Mouse (Mus musculus): Measurements from ENCODE around the gene Cebpzos. TPM values are rescaled to one million over a fixed set of nuclear protein-coding genes. Genes with fewer than 3 reads are reported as not detected.

The Cebpzos gene
- total RNA-seq, 2 experiments from 2014 or later, result 27.7 to 33.4 TPM

DNA sequence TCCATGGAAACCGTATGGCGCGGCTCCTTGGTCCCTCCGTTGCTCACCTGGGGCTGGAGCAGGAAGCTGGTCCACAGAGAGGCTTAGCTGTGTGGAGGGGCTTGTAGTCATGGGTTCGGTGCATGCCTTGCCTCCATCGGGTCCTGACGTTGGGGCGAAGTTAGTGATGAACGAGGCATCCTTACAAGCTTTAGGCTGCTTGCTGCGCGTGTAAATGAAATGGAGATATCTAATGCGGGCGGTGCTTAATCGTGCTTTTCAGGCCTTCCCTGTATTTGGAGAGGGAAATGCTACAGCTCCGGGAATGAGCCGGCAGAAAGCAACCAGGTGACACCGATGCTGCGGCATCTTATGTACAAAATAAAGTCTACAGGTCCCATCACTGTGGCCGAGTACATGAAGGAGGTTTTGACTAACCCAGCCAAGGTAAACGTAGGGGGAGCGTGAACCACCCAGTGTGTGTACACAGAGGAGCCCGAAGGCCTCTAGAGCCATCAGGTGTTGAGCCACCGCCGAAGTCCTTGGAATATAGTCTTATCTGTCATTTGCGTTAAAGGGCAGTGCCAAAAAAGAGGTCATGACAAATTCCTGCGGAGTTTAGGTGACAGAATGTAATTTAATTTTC is 21.0 kb downstream of the Cebpzos start:
- DNase-seq (ENCODE audit: low spot score in 2 of 2), result no peak

DNA sequence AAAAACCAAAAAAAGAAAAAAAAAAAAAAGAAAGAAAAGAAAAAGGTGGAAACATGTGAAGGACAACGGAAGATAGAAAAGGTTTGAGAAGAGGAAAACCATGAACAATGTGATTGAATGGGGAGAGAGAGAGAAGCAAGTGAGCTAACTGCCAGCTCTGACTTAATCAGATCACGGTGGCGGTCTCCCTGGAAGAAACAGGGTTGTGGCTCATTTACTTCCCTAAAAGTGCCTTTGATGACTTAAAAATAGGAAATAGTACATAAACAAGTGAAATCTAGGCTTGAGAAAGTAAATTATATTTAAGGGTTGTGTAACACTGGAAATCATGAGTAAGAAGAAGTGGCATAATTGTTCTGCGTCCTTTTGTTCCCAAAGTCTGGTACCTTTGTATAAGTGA is 22.6 kb downstream of the Cebpzos start:
- no peak for DNase-seq (ENCODE audit: low spot score in 2 of 2)

DNA sequence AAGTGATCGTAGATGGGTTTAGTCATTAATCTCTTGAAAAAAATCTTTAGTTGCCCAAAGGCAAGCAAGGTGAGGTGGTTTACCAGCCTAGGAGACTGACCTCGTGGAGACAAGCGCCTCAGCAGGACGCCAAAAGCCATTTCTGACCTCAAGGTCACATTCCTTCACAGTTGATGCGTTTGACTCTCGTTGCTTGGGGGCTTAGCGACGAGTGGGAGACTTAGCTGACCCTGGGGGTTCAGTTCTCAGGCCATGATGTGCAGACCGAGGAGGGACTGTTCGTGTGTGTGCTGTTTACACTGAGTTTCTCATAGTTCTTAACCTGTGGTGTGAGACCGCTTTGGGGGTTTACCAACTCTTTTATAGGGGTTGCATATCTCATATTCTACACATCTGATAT is 26.3 kb downstream of the Cebpzos start:
- no peak for DNase-seq (ENCODE audit: low spot score in 2 of 2)

DNA sequence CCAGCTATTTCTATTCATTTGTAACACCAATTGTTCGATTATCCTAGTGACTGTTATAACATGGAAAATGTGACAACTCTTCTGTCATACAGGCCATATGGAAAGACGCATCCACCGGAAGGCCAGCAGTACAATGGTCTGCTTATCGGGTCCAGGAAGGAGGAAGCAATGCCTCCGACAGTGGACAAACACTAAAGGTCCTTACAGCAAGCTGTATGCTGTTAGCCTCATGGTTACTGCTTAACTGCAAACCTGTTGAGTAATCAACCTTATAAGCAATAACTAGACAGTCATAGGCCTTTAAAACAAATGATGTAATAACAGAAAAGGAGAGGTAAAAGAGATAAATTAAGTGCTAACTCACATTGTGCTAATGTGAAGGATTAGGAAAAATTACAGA is 34.9 kb downstream of the Cebpzos start:
- no peak for DNase-seq (ENCODE audit: low spot score in 2 of 2)

DNA sequence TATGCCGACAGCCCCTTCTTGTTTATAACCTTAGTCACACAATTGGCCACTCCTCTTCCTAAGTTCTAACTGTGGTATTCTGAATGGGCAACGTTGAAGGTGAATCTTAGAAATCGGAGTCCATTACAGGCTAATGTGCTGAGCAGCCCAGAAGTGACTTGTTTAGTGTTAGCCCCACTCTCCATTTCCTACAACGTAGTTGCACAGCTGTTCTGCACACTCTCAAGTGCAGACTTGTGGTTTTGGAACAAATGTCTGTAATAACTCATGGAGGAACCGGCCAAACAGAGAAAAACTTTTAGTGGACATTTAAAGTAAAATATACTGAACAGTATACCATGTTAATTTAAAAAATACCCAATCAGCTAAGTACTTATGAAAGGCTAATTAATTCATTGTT is 35.8 kb downstream of the Cebpzos start:
- DNase-seq (ENCODE audit: low spot score in 2 of 2), result no peak

DNA sequence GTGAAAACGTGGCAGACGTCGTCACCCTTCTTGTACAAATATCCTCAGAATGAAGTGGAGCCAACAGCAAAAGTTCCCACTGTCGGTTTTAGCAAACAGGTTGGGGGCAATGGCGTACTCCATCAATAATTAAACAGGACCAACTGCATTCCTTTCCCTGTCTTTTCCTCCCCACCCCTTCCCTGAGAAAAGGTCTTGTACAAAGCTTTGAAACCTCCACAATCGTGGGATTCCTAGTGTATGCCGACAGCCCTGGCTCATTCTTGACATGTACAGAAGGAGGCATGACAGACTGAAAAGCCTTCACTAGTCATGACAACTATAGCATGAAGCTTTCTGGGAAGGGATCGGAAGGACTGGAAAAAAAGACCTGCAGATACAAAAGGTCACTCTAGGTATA is 36.9 kb downstream of the Cebpzos start:
- DNase-seq (ENCODE audit: low spot score in 2 of 2), result no peak

DNA sequence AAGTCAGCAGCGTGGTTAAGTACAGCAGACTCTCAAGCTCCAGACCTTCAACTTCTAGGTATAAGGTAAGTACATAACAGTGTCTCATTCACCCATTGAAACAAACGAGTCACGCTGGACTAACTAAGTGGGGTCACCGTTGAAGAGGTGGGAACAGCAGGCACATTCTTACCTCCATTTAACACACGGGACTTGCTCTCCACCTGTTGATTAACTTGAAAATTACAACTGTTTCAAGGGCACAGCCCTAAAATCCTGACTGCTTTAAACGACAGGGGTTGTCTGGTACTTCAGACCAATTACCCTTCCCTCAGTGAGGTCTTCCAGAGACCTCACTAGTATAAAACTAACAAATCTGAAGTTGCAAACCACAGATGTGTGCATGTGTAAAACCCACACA is 43.2 kb downstream of the Cebpzos start:
- DNase-seq (ENCODE audit: low spot score in 2 of 2), result no peak

DNA sequence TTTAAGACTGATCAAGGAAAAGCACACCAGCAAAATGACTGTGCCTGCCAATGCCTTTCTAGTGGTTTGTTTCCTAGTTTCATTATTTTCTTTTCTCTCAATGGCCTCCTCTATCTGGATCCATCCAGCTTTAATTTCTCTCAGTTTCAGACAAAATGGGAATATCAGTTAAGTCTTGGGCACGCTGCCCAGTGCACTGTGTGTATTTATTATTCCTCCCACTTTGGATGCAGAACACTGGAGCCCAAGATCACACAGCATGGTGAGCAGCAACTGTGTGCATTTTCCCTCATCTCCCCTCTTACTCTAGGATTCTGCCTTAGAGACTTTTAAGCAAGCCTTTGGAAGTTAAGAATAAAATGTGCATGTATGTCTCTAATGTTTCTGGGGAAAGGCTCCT is 48.1 kb downstream of the Cebpzos start:
- peak; percentile 14 to 42 for DNase-seq (ENCODE audit: low spot score in 2 of 2)

DNA sequence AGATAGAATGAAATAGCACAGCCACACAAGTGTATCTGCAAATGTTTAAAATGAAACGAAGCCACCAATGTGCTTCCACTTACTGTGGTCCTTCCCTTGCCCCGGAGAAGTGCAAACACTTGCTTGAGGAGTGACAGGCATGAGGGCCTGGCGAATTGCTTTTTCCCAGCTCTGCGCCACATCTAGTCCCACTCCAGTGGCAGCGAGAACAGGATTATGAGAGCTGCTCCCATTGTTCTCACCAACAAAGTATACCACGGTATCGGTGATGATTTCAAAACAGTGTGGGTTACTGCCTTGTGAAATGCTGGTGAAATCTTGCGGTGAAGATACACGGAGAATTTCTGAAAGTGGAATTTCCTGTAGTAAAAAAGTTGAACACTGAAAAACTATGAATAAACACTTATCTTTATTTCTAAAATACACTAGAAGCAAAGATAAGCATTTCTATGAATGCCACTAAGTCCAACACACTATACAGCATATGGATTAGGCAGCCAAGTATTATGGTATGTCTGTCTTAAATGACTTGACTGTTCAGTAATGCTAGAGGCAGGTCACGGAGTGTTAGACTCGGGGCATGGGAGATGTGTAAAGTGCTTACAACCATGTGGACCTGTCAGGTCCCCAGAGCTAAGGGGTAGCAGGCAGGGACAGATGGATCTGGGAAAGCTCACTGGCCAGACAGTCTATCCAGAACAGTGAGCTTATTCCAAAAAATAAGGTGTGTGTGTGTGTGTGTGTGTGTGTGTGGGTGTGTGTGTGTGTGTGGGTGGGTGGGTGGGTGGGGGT is 50.0 kb downstream of the Cebpzos start:
- no peak for DNase-seq (ENCODE audit: low spot score in 2 of 2)

DNA sequence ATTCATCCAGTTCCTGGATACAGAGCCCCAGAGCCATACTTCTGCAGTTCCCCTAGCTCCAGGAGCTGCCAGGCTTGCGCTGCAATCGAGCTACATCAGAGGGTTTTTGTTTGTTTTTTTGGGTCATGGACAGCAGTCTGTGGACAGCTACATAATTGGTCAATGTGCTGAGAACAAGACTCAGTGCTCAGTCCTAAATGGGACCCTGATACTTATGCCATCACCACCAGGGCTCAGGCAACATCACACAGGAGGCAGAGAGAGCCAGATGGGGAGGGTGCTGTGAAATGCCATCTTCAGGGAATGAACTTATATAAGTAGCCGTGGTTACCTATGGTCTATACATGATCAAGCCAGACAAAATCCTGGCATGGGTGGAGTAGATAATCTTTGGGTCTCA is 52.2 kb downstream of the Cebpzos start:
- no peak for DNase-seq (ENCODE audit: low spot score in 2 of 2)

Other genes starting within 250 kb of the Cebpzos start
- 10 to 100 TPM; 66.7 to 67.1 TPM for gene Strn, start 179.3 kb upstream of the Cebpzos start, total RNA-seq (2021)
- 10 to 100 TPM; 49.7 to 54.6 TPM for gene Heatr5b, start 81.1 kb upstream of the Cebpzos start, total RNA-seq (2021)
- gene Gpatch11, start 80.9 kb upstream of the Cebpzos start, total RNA-seq (2021), result 10 to 100 TPM; 26.1 to 41.8 TPM
- gene Eif2ak2, start 33.9 kb upstream of the Cebpzos start, total RNA-seq (2021), result 10 to 100 TPM in 1 of 2 experiments, 1 to 10 TPM in 1; 6.2 to 11.1 TPM
- not detected for gene Sult6b1, start 9.5 kb upstream of the Cebpzos start, total RNA-seq (2021)
- gene Cebpz, start 20.6 kb downstream of the Cebpzos start, total RNA-seq (2021), result 10 to 100 TPM; 33.6 to 33.8 TPM
- 10 to 100 TPM; 62.8 to 70.1 TPM for gene Ndufaf7, start 20.6 kb downstream of the Cebpzos start, total RNA-seq (2021)
- 10 to 100 TPM; 17.2 to 18.8 TPM for gene Prkd3, start 104.3 kb downstream of the Cebpzos start, total RNA-seq (2021)
- 10 to 100 TPM; 18.6 to 20.5 TPM for gene Qpct, start 135.4 kb downstream of the Cebpzos start, total RNA-seq (2021)

All from layer of hippocampus, postnatal 10 days (tissue).